Mouse (Mus musculus) intestine, embryonic 14.5 days (tissue): ENCODE measurements around the gene Mixl1. TPM values are rescaled to one million over a fixed set of nuclear protein-coding genes. Genes with fewer than 3 reads are reported as not detected.

Source experiments
- polyA plus RNA-seq: library from polyadenylated mRNA; unstranded; fragments of >200 nt; fragmentation: Nextera tagmentation; extraction: Ambion mirVana; gene quantifications from 2 replicates; pipeline ENCODE4 v1.2.1, GENCODE M21; 2014

Mixl1 gene
- polyA plus RNA-seq, 1 experiment from 2014 or later: 0.15 TPM

Other genes starting within 250 kb of the Mixl1 start
- 1.7 and 1.9 TPM in 2 replicates for gene Stum, start 213.5 kb downstream of the Mixl1 start, polyA plus RNA-seq
- gene Parp1, start 128.1 kb downstream of the Mixl1 start, polyA plus RNA-seq: 139 and 145 TPM in 2 replicates
- 17.2 and 19.6 TPM in 2 replicates for gene Lin9, start 55.9 kb downstream of the Mixl1 start, polyA plus RNA-seq
- 23.0 and 24.7 TPM in 2 replicates for gene Acbd3, start 29.0 kb upstream of the Mixl1 start, polyA plus RNA-seq
- 2,025 and 2,200 TPM in 2 replicates for gene H3f3a, start 116.9 kb upstream of the Mixl1 start, polyA plus RNA-seq
- gene Sde2, start 154.1 kb upstream of the Mixl1 start, polyA plus RNA-seq: 31.4 and 35.5 TPM in 2 replicates
- gene Lefty2, start 196.1 kb upstream of the Mixl1 start, polyA plus RNA-seq: 0.18 TPM in 1 of 2 replicates, not detected in the other
- gene Pycr2, start 207.3 kb upstream of the Mixl1 start, polyA plus RNA-seq: 82.1 and 86.5 TPM in 2 replicates
- gene Lefty1, start 238.0 kb upstream of the Mixl1 start, polyA plus RNA-seq: 1.7 and 2.1 TPM in 2 replicates
- 14.2 and 14.8 TPM in 2 replicates for gene Tmem63a, start 245.3 kb upstream of the Mixl1 start, polyA plus RNA-seq